Mouse (Mus musculus): ENCODE results near the gene Tspan3.

- TF ChIP-seq POLR2A (IDR thresholded peaks at IDR 0.05; ENCODE audit: low read depth, low read length) = no peak
- no peak for TF ChIP-seq CTCF (IDR thresholded peaks at IDR 0.05; ENCODE audit: extremely low read depth, insufficient read length, insufficient replicate concordance, low read depth, low read length)
Observed at GRCm38 (mm10) chr9:56104921-56105320, 60.4 kb downstream of the Tspan3 start.

All from small intestine, adult 2 months (tissue).